In the genomic region with DNA sequence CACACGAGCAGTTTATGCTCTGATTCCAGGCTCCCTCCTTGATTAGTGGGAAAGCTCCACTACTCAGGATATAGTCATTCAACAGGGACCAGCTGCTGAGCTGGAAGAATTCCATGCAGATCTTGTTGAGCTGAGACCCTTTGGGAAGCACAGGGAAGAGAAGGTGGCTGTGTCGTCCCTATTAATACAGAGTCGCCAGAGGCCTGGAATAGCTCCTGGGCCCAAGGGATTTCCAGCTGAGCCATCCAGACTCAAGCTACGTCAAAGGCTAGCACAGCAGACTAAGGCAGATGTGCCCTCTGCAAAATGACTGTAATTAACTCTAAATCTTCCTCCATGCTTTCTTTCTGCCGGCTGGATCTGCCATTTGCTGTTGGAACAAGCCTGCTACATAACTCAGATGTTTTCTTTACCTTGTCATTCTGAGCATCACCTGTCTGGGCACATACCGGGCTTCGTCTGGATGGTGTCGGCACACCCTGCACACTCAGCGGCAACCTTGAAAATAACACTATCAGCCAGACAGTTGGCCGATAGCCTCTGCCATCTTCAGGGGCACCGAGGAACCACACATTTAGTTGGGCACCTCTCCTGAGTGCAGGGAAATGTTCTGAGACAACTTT, we compare ENCODE assay signal across 31 mouse cellular contexts. TPM values are rescaled to one million over a fixed set of nuclear protein-coding genes. Genes with fewer than 3 reads are reported as not detected.
DNase-seq lines count a peak whose midpoint lies in the region; ATAC-seq and TF ChIP-seq lines count a peak whose summit lies in the region.
"Had no signal": no experiment of that assay in that cellular context is flagged by ENCODE, and none has a peak within 500 bp of the region (broad histone marks: within the 10 kb centered on the region; RNA-seq: fewer than 3 reads in every experiment).

No protein-coding gene starts in this region.

- WGBS in embryonic facial prominence, embryonic 11.5 days, result 79% methylated on average over 11 of the region's 11 CpGs
- WGBS in embryonic facial prominence, embryonic 10.5 days, result 80% methylated on average over 11 of the region's 11 CpGs
- 56% methylated on average over 11 of the region's 11 CpGs for WGBS in stomach, postnatal 0 days

- TF ChIP-seq EP300 in stomach, postnatal 0 days (optimal IDR thresholded peaks at IDR 0.05), result no peak

- H3K4me3 ChIP-seq in embryonic facial prominence, embryonic 11.5 days (ENCODE audit: low read depth, low read length), result no peak overlapping the region
- H3K4me3 ChIP-seq in embryonic facial prominence, embryonic 10.5 days, result no peak overlapping the region
- H3K4me3 ChIP-seq in stomach, postnatal 0 days (ENCODE audit: low read depth, low read length), result no peak overlapping the region
- H3K4me3 ChIP-seq: erythroblast, embryonic 14.5 days; forebrain, embryonic 12.5 days; hindbrain, embryonic 10.5 days; hindbrain, embryonic 15.5 days; intestine, embryonic 15.5 days; megakaryocyte, embryonic 14.5 days; midbrain, embryonic 12.5 days; stomach, embryonic 15.5 days had no signal

- no peak for ATAC-seq in embryonic facial prominence, embryonic 11.5 days (replicated peaks; ENCODE audit: insufficient number of reproducible peaks, low FRiP score, low TSS enrichment, low read depth)
- ATAC-seq in stomach, postnatal 0 days (ENCODE audit: low FRiP score, low TSS enrichment), result no peak
- ATAC-seq: intestine, embryonic 15.5 days had no signal

- H3K27me3 ChIP-seq in embryonic facial prominence, embryonic 11.5 days (ENCODE audit: control insufficient read depth, insufficient read depth, low read length), result no peaks in the 10 kb centered on the region
- no peaks in the 10 kb centered on the region for H3K27me3 ChIP-seq in embryonic facial prominence, embryonic 10.5 days (replicated peaks; ENCODE audit: low read depth, poor library complexity, severe bottlenecking)
- H3K27me3 ChIP-seq in stomach, postnatal 0 days (ENCODE audit: control insufficient read depth, insufficient read depth, low read length), result no peaks in the 10 kb centered on the region
- H3K27me3 ChIP-seq: CH12.LX; forebrain, embryonic 12.5 days; hindbrain, embryonic 15.5 days; intestine, embryonic 15.5 days; midbrain, embryonic 12.5 days; stomach, embryonic 15.5 days had no signal

- no peak overlapping the region for H3K27ac ChIP-seq in embryonic facial prominence, embryonic 11.5 days (replicated peaks; ENCODE audit: low read depth, low read length)
- H3K27ac ChIP-seq in embryonic facial prominence, embryonic 10.5 days (replicated peaks), result no peak overlapping the region
- 0 out of 2 replicates have a peak overlapping the region, but pooled peaks have one; percentile 40 for H3K27ac ChIP-seq in stomach, postnatal 0 days (replicated peaks)
- H3K27ac ChIP-seq: forebrain, embryonic 12.5 days; hindbrain, embryonic 10.5 days; hindbrain, embryonic 15.5 days; intestine, embryonic 15.5 days; midbrain, embryonic 12.5 days; stomach, embryonic 15.5 days had no signal

- H3K4me1 ChIP-seq in embryonic facial prominence, embryonic 11.5 days (ENCODE audit: control insufficient read depth, insufficient read depth, low read length), result peaks cover 4% of the 10 kb centered on the region; the same call in 1 of the 2 replicates
- H3K4me1 ChIP-seq in embryonic facial prominence, embryonic 10.5 days, result peaks cover 16% of the 10 kb centered on the region
- no peaks in the 10 kb centered on the region for H3K4me1 ChIP-seq in stomach, postnatal 0 days (replicated peaks; ENCODE audit: control insufficient read depth, insufficient read depth)
- H3K4me1 ChIP-seq: hindbrain, embryonic 15.5 days; megakaryocyte, embryonic 14.5 days; stomach, embryonic 15.5 days had no signal

- H3K4me2 ChIP-seq in embryonic facial prominence, embryonic 11.5 days (ENCODE audit: low read depth, low read length), result no peak overlapping the region
- no peak overlapping the region for H3K4me2 ChIP-seq in stomach, postnatal 0 days (replicated peaks; ENCODE audit: low read depth)
- H3K4me2 ChIP-seq: forebrain, embryonic 12.5 days; heart, embryonic 11.5 days; hindbrain, embryonic 15.5 days; intestine, embryonic 15.5 days; midbrain, embryonic 12.5 days; stomach, embryonic 15.5 days had no signal

- no peaks in the 10 kb centered on the region for H3K36me3 ChIP-seq in embryonic facial prominence, embryonic 11.5 days (replicated peaks; ENCODE audit: control insufficient read depth, insufficient read depth, low read depth, low read length)
- peaks cover 30% of the 10 kb centered on the region for H3K36me3 ChIP-seq in embryonic facial prominence, embryonic 10.5 days (replicated peaks)
- 0 out of 2 replicates have a peak, but pooled peaks cover 2% of the 10 kb centered on the region for H3K36me3 ChIP-seq in stomach, postnatal 0 days (ENCODE audit: control insufficient read depth, insufficient read depth, low read length)
- H3K36me3 ChIP-seq: hindbrain, embryonic 15.5 days had no signal

- no peak overlapping the region for H3K9ac ChIP-seq in embryonic facial prominence, embryonic 11.5 days (replicated peaks; ENCODE audit: low read length)
- H3K9ac ChIP-seq in stomach, postnatal 0 days (ENCODE audit: low read length), result no peak overlapping the region
- H3K9ac ChIP-seq: forebrain, embryonic 12.5 days; hindbrain, embryonic 15.5 days; intestine, embryonic 15.5 days; midbrain, embryonic 12.5 days; stomach, embryonic 15.5 days had no signal

- TF ChIP-seq CTCF in stomach, postnatal 0 days (IDR thresholded peaks at IDR 0.05; ENCODE audit: low read depth), result peak; percentile 44

- H3K9me3 ChIP-seq in embryonic facial prominence, embryonic 11.5 days (replicated peaks; ENCODE audit: control insufficient read depth, low read length), result no peaks in the 10 kb centered on the region
- no peaks in the 10 kb centered on the region for H3K9me3 ChIP-seq in embryonic facial prominence, embryonic 10.5 days
- no peaks in the 10 kb centered on the region for H3K9me3 ChIP-seq in stomach, postnatal 0 days (ENCODE audit: control insufficient read depth, low read length)
- H3K9me3 ChIP-seq: forebrain, embryonic 12.5 days; hindbrain, embryonic 10.5 days; hindbrain, embryonic 15.5 days; intestine, embryonic 15.5 days; megakaryocyte, embryonic 14.5 days; midbrain, embryonic 12.5 days; stomach, embryonic 15.5 days had no signal

- DNase-seq in embryonic facial prominence, embryonic 11.5 days (ENCODE audit: low spot score), result peak; percentile 27
- DNase-seq in embryonic facial prominence, embryonic 10.5 days (ENCODE audit: low spot score), result no peak
- peak; percentile 40 for DNase-seq in kidney, postnatal 10 days
- DNase-seq in kidney, postnatal 36 days, result no peak
- peak; percentile 15 for DNase-seq in urinary bladder, postnatal 25 days (ENCODE audit: low spot score)
- DNase-seq in urinary bladder, postnatal 4 days (ENCODE audit: low spot score in 2 of 2), result no peak
- DNase-seq in stomach, postnatal 0 days (ENCODE audit: low spot score), result no peak
- DNase-seq in retina, embryonic 14.5 days (ENCODE audit: low spot score), result no peak
- DNase-seq: adrenal gland, adult 8-10 months; cerebellum, adult 11-12 months; cerebellum, adult 9-11 months; gastrocnemius, postnatal 14 days; heart, adult 18-20 months; kidney, adult 2 months; layer of hippocampus, postnatal 36 days; left cerebral cortex, postnatal 4 days; lung, postnatal 4 days; retina, postnatal 1 day; right cerebral cortex, postnatal 25 days; thymus, adult 18-20 months; thymus, postnatal 36 days had no signal

RNA-seq across cellular contexts. Expression of gene Sh3pxd2a, which starts 36.3 kb away (rescaled TPM):
- 7.4 and 9.1 TPM in 2 replicates for polyA plus RNA-seq in embryonic facial prominence, embryonic 11.5 days (2014; fragmentation: Nextera tagmentation; extraction: Ambion mirVana)
- 2.6 and 2.9 TPM in 2 replicates for polyA plus RNA-seq in embryonic facial prominence, embryonic 10.5 days (2016; fragmentation: Nextera tagmentation; extraction: Ambion mirVana)
- polyA plus RNA-seq in stomach, postnatal 0 days (2015; fragmentation: Nextera tagmentation; extraction: Ambion mirVana), result 3.7 and 4.3 TPM in 2 replicates

RNA-seq across cellular contexts. Expression of gene Stn1, which starts 36.8 kb away (rescaled TPM):
- 61.0 and 68.9 TPM in 2 replicates for polyA plus RNA-seq in embryonic facial prominence, embryonic 11.5 days (2014; fragmentation: Nextera tagmentation; extraction: Ambion mirVana)
- polyA plus RNA-seq in embryonic facial prominence, embryonic 10.5 days (2016; fragmentation: Nextera tagmentation; extraction: Ambion mirVana), result 68.3 and 70.6 TPM in 2 replicates
- 25.9 and 28.5 TPM in 2 replicates for polyA plus RNA-seq in stomach, postnatal 0 days (2015; fragmentation: Nextera tagmentation; extraction: Ambion mirVana)

Comparison
In these comparisons a context has a peak if more than half of its experiments do, and no peak if none do; other contexts are left out.
1. DNase-seq: peak in embryonic facial prominence, embryonic 11.5 days (single experiment), kidney, postnatal 10 days (single experiment) and urinary bladder, postnatal 25 days (single experiment); none in embryonic facial prominence, embryonic 10.5 days (single experiment), kidney, postnatal 36 days (0 of 2), urinary bladder, postnatal 4 days (0 of 2), stomach, postnatal 0 days (single experiment) and retina, embryonic 14.5 days (single experiment).